Mouse (Mus musculus): ENCODE measurements around the gene Pttg1.

- TF ChIP-seq CTCF (IDR thresholded peaks at IDR 0.05; ENCODE audit: control insufficient read depth, insufficient read depth, low read length), result no peak
- TF ChIP-seq POLR2A (IDR thresholded peaks at IDR 0.05; ENCODE audit: borderline replicate concordance, control insufficient read depth, low read depth, low read length), result no peak
Measured at GRCm38 (mm10) chr11:43380901-43381300, 45.1 kb downstream of the Pttg1 start.

Measured in bone marrow, adult 2 months (tissue).